Mouse (Mus musculus): ENCODE measurements at regions not wholly inside any gene's neighbourhood (a gene's known extent, or its start where the extent isn't known, plus 50 kb on each side); places are given as distances from the start of the nearest gene placed in this dataset.
A peak's percentile ranks its signal among the peaks of the same experiment; 100 is the strongest.

- H3K9me3 ChIP-seq (ENCODE audit: control insufficient read depth, low read length): no peaks in the 10 kb centered on the region
- no peak overlapping the region for H3K4me3 ChIP-seq (replicated peaks; ENCODE audit: low read length)
- DNase-seq (ENCODE audit: low spot score) (no peak), ATAC-seq (ENCODE audit: low FRiP score) (no peak)
- no peaks in the 10 kb centered on the region for H3K36me3 ChIP-seq (replicated peaks; ENCODE audit: control insufficient read depth, insufficient read depth)
- H3K4me2 ChIP-seq (replicated peaks): no peak overlapping the region
- H3K27ac ChIP-seq: no peak overlapping the region
- no peaks in the 10 kb centered on the region for H3K27me3 ChIP-seq (ENCODE audit: control insufficient read depth, insufficient read depth, low read length)
- H3K4me1 ChIP-seq (replicated peaks; ENCODE audit: control insufficient read depth, insufficient read depth, low read length): no peaks in the 10 kb centered on the region
- no peak overlapping the region for H3K9ac ChIP-seq
- WGBS: 14% methylated on average over 1 of the region's 1 CpGs
These were observed 222.6 kb upstream of the Clint1 start for GRCm38 (mm10) chr11:45629250-45629649.

GRCm38 (mm10) chr11:45634535-45635235 lies 217.2 kb upstream of the Clint1 start:
- Histone ChIP-seq H3K27ac (no peak overlapping the region), H3K27me3 (ENCODE audit: control insufficient read depth, insufficient read depth, low read length) (no peaks in the 10 kb centered on the region), H3K9ac (no peak overlapping the region), H3K36me3 (replicated peaks; ENCODE audit: control insufficient read depth, insufficient read depth) (no peaks in the 10 kb centered on the region), H3K4me3 (replicated peaks; ENCODE audit: low read length) (no peak overlapping the region), H3K4me2 (replicated peaks) (no peak overlapping the region), H3K4me1 (replicated peaks; ENCODE audit: control insufficient read depth, insufficient read depth, low read length) (no peaks in the 10 kb centered on the region), H3K9me3 (ENCODE audit: control insufficient read depth, low read length) (no peaks in the 10 kb centered on the region)
- no peak for DNase-seq (ENCODE audit: low spot score)
- no peak for ATAC-seq (ENCODE audit: low FRiP score)
- 79% methylated on average over 10 of the region's 10 CpGs for WGBS

- ATAC-seq (ENCODE audit: low FRiP score) (no peak), DNase-seq (ENCODE audit: low spot score) (no peak)
- Histone ChIP-seq H3K4me1 (replicated peaks; ENCODE audit: control insufficient read depth, insufficient read depth, low read length) (no peaks in the 10 kb centered on the region), H3K4me2 (replicated peaks) (no peak overlapping the region), H3K27me3 (ENCODE audit: control insufficient read depth, insufficient read depth, low read length) (no peaks in the 10 kb centered on the region), H3K9me3 (ENCODE audit: control insufficient read depth, low read length) (no peaks in the 10 kb centered on the region), H3K36me3 (replicated peaks; ENCODE audit: control insufficient read depth, insufficient read depth) (no peaks in the 10 kb centered on the region), H3K27ac (no peak overlapping the region), H3K4me3 (replicated peaks; ENCODE audit: low read length) (no peak overlapping the region), H3K9ac (no peak overlapping the region)
- WGBS: 85% methylated on average over 4 of the region's 4 CpGs
These were observed 216.0 kb upstream of the Clint1 start for GRCm38 (mm10) chr11:45635896-45636295.

- Histone ChIP-seq H3K36me3 (replicated peaks; ENCODE audit: control insufficient read depth, insufficient read depth) (no peaks in the 10 kb centered on the region), H3K27ac (no peak overlapping the region), H3K4me2 (replicated peaks) (no peak overlapping the region), H3K9ac (no peak overlapping the region), H3K9me3 (ENCODE audit: control insufficient read depth, low read length) (no peaks in the 10 kb centered on the region), H3K4me1 (replicated peaks; ENCODE audit: control insufficient read depth, insufficient read depth, low read length) (no peaks in the 10 kb centered on the region), H3K4me3 (replicated peaks; ENCODE audit: low read length) (no peak overlapping the region), H3K27me3 (ENCODE audit: control insufficient read depth, insufficient read depth, low read length) (no peaks in the 10 kb centered on the region)
- DNase-seq (ENCODE audit: low spot score) (no peak), ATAC-seq (ENCODE audit: low FRiP score) (no peak)
- WGBS: 86% methylated on average over 6 of the region's 6 CpGs
These were observed 212.6 kb upstream of the Clint1 start for GRCm38 (mm10) chr11:45639236-45639635.

GRCm38 (mm10) chr11:45642142-45642756 lies 209.6 kb upstream of the Clint1 start:
- no peak for ATAC-seq (ENCODE audit: low FRiP score)
- no peak overlapping the region for H3K4me3 ChIP-seq (replicated peaks; ENCODE audit: low read length)
- no peaks in the 10 kb centered on the region for H3K4me1 ChIP-seq (replicated peaks; ENCODE audit: control insufficient read depth, insufficient read depth, low read length)
- H3K27me3 ChIP-seq (ENCODE audit: control insufficient read depth, insufficient read depth, low read length): no peaks in the 10 kb centered on the region
- DNase-seq (ENCODE audit: low spot score): no peak
- no peak overlapping the region for H3K4me2 ChIP-seq (replicated peaks)
- H3K27ac ChIP-seq: no peak overlapping the region
- WGBS: 79% methylated on average over 9 of the region's 9 CpGs
- no peaks in the 10 kb centered on the region for H3K36me3 ChIP-seq (replicated peaks; ENCODE audit: control insufficient read depth, insufficient read depth)
- H3K9ac ChIP-seq: no peak overlapping the region
- H3K9me3 ChIP-seq (ENCODE audit: control insufficient read depth, low read length): no peaks in the 10 kb centered on the region

- no peak for ATAC-seq (ENCODE audit: low FRiP score)
- Histone ChIP-seq H3K36me3 (replicated peaks; ENCODE audit: control insufficient read depth, insufficient read depth) (no peaks in the 10 kb centered on the region), H3K4me1 (replicated peaks; ENCODE audit: control insufficient read depth, insufficient read depth, low read length) (no peaks in the 10 kb centered on the region), H3K4me3 (replicated peaks; ENCODE audit: low read length) (no peak overlapping the region), H3K9me3 (ENCODE audit: control insufficient read depth, low read length) (no peaks in the 10 kb centered on the region), H3K27ac (no peak overlapping the region), H3K9ac (no peak overlapping the region), H3K27me3 (ENCODE audit: control insufficient read depth, insufficient read depth, low read length) (no peaks in the 10 kb centered on the region), H3K4me2 (replicated peaks) (no peak overlapping the region)
- peak; percentile 40 for DNase-seq (ENCODE audit: low spot score)
- WGBS: 54% methylated on average over 12 of the region's 12 CpGs
These were observed 208.1 kb upstream of the Clint1 start for GRCm38 (mm10) chr11:45643629-45644325.

GRCm38 (mm10) chr11:45645815-45646214 lies 206.0 kb upstream of the Clint1 start:
- H3K9ac ChIP-seq: no peak overlapping the region
- H3K4me3 ChIP-seq (replicated peaks; ENCODE audit: low read length): no peak overlapping the region
- H3K4me2 ChIP-seq (replicated peaks): no peak overlapping the region
- no peak overlapping the region for H3K27ac ChIP-seq
- H3K36me3 ChIP-seq (replicated peaks; ENCODE audit: control insufficient read depth, insufficient read depth): no peaks in the 10 kb centered on the region
- no peaks in the 10 kb centered on the region for H3K27me3 ChIP-seq (ENCODE audit: control insufficient read depth, insufficient read depth, low read length)
- H3K9me3 ChIP-seq (ENCODE audit: control insufficient read depth, low read length): no peaks in the 10 kb centered on the region
- no peak for ATAC-seq (ENCODE audit: low FRiP score)
- DNase-seq (ENCODE audit: low spot score): no peak
- 67% methylated on average over 3 of the region's 3 CpGs for WGBS
- no peaks in the 10 kb centered on the region for H3K4me1 ChIP-seq (replicated peaks; ENCODE audit: control insufficient read depth, insufficient read depth, low read length)

GRCm38 (mm10) chr11:45647888-45648287 lies 204.0 kb upstream of the Clint1 start:
- no peaks in the 10 kb centered on the region for H3K9me3 ChIP-seq (ENCODE audit: control insufficient read depth, low read length)
- DNase-seq (ENCODE audit: low spot score): no peak
- WGBS: 75% methylated on average over 3 of the region's 3 CpGs
- H3K27me3 ChIP-seq (ENCODE audit: control insufficient read depth, insufficient read depth, low read length): no peaks in the 10 kb centered on the region
- H3K27ac ChIP-seq: no peak overlapping the region
- H3K4me2 ChIP-seq (replicated peaks): no peak overlapping the region
- no peaks in the 10 kb centered on the region for H3K36me3 ChIP-seq (replicated peaks; ENCODE audit: control insufficient read depth, insufficient read depth)
- ATAC-seq (ENCODE audit: low FRiP score): no peak
- no peak overlapping the region for H3K4me3 ChIP-seq (replicated peaks; ENCODE audit: low read length)
- no peak overlapping the region for H3K9ac ChIP-seq
- no peaks in the 10 kb centered on the region for H3K4me1 ChIP-seq (replicated peaks; ENCODE audit: control insufficient read depth, insufficient read depth, low read length)

- no peaks in the 10 kb centered on the region for H3K36me3 ChIP-seq (replicated peaks; ENCODE audit: control insufficient read depth, insufficient read depth)
- H3K9me3 ChIP-seq (ENCODE audit: control insufficient read depth, low read length): peaks cover 5% of the 10 kb centered on the region; the same call in 1 of the 2 replicates
- no peaks in the 10 kb centered on the region for H3K4me1 ChIP-seq (replicated peaks; ENCODE audit: control insufficient read depth, insufficient read depth, low read length)
- DNase-seq (ENCODE audit: low spot score) (no peak), ATAC-seq (ENCODE audit: low FRiP score) (no peak)
- no peaks in the 10 kb centered on the region for H3K27me3 ChIP-seq (ENCODE audit: control insufficient read depth, insufficient read depth, low read length)
- H3K27ac ChIP-seq: no peak overlapping the region
- 90% methylated on average over 4 of the region's 4 CpGs for WGBS
- H3K9ac ChIP-seq: no peak overlapping the region
- H3K4me3 ChIP-seq (replicated peaks; ENCODE audit: low read length): no peak overlapping the region
- H3K4me2 ChIP-seq (replicated peaks): no peak overlapping the region
These were observed 195.6 kb upstream of the Clint1 start for GRCm38 (mm10) chr11:45656260-45656659.

All from hindbrain, embryonic 14.5 days (tissue).